Mouse (Mus musculus) layer of hippocampus, adult 18-20 months (tissue): ENCODE data around the gene Gzmg. TPM values are rescaled to one million over a fixed set of nuclear protein-coding genes. Genes with fewer than 3 reads are reported as not detected.
"Not testable (repeated sequence)": the region's sequence is repeated elsewhere in the genome, so short reads cannot be mapped to it uniquely, and the experiment has no call there.

Experiments used
- DNase-seq, 2 experiments: peaks; one replicate each; pipeline ENCODE4 v3.0.0; 2022; ENCODE audit warnings: low spot score in 2 of 2
- long read RNA-seq: library from polyadenylated mRNA; stranded (forward); transcript quantifications from one replicate; pipeline ENCODE4 v2.0.0, GENCODE M21; 2021
- total RNA-seq, 2 experiments: library from RNA; stranded (reverse); gene quantifications; 2 replicates each; pipeline ENCODE4 v1.2.3; 2021

Gene Gzmg
- total RNA-seq, result not detected
- long read RNA-seq, result 0 reads

DNA sequence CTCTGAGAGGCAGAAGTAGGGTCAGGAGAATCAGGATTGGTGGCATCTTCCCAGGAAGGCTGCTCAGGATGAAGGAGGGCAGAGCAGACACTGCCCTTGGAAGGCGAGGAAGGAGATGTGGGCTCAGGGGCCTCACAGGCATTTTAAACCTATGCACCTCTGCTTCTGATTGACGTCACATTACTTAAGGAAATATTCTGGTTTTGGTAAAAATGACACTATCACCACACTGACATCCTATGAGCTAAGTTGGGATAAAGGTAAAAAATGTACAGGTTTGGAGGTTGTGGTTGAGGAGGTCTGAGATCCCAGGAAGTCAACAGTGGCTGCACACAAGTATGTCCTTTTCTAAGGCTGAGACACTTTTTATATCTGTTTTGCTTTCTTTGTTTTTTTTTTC is at the start of gene Gzmg:
Gzmg (minus strand) TSS at position 101 of the 400 bp plus-strand sequence.
- not testable (repeated sequence) for DNase-seq

DNA sequence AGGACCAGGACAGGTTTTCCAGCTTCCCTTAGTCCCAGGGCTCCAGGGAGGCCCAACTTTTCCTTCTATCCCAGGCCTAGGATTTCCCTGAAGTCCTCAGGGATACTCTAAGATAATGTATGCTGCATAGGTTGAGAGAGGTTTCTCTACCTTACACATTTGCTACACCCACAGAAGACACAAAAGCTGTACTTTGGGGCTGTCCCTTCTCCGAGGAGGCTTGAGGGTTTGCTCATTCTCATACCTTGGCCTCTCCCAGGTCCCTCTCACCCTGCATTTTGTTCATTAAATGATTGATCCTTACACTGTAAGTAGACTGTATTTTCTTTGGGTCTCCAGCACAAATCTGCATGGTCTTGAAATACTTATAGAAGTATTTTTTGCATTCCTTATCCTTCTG is 46.2 kb upstream of the Gzmg start:
- DNase-seq, result no peak

DNA sequence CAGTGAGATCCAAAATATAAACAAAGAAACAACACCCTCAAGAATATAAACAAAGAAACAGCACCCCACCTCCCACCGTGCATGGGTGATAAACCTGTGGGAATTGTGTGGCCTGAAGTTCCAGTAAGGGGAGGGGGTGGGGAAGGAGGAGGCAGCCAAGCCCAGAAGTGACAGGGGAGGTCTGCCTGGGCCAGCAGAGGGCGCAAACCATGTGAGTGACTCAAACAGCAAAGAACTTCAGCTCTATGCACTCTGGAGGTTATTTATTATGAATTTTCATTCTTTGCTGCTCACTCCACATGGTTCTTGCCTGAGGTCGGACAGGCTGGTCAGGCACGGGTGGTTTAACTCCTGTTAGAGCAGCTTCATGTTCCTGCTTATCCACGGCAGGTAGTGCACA is 45.6 kb upstream of the Gzmg start:
- peak in 1 of 2 experiments; percentile 14 for DNase-seq

DNA sequence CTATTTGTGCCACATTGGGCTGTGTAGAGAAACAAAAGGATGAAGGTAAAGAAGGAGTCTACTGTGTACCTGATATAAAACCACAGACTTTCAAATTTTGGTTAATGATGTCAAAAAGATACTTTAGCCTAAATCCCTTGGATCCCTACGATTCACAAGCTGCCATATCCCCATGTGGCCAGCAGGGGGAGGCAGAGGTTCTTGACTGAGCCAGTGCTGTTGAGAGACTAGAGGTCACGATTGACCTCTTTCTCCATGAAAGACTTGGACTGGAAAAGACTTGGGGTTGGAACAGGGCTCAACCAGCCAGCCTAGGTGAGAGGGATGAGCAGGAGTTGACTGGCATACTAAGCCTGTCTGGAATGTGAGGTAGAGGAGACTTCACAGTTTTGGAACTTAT is 44.6 kb upstream of the Gzmg start:
- DNase-seq, result peak; percentile 18 to 82

DNA sequence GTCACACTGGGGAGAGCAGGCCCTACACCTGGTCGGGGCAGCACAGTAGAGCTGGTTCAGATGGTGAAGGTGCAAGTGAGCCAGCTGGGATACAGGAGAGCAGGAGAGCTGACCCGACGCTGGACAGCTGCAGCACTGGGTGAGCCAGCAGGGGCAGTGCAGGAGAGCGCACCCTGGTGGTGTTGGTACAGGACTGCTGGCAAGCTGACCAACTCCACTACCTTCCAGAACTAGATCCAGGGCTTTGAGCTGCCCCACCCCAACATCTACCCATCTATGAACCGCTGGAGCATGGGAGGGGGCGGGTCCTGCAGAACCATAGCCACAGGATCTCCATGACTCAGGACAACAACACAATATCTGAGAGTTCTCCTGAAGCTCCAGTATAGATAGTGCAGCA is 27.6 kb upstream of the Gzmg start:
- DNase-seq, result no peak

DNA sequence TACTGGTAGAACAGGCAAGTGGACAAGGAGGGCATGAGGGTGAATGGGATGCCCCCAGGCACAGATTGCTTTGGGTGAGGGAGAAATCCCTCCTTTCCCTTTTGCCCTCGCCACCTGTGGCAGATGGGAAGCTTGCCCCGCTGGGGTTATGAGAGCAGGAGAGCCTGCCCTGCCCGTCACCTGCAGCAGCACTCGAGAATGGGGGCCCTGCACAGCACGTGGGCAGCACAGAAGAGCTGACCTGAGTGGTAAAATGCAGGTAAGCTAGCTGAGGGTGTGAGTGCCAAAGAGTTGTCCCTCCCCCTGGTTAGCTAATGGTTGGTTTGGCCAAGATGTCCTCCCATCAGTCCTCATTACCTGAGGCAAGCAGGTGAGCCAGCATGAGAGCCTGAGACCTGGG is 27.1 kb upstream of the Gzmg start:
- DNase-seq, result no peak

GRCm38 (mm10) chr14:56177651-56178050 is 18.3 kb upstream of the Gzmg start:
- peak; percentile 13 to 39 for DNase-seq

DNA sequence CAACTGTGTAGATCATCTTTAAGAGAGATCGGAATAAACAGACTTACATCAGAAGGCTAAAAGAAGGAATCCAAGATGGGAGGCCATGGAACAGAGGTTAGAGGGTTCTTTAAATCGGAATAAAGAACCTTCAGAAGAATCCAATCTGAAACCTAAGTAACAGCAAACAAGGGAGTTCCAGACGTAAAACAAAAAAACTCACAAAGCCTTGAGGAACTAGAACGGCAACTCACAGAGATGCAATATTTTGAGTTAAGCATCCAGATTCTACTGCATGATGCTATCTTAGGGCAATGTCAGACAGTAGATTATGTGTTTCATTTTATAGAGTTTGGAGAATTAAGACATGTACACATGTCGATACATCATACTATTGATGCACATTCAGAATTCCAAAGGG is 15.1 kb upstream of the Gzmg start, which contains the start of gene Gzmn:
Gzmn (minus strand) TSS at position 101 of the 400 bp plus-strand sequence.
- DNase-seq, result no peak

GRCm38 (mm10) chr14:56173396-56173795 is 14.0 kb upstream of the Gzmg start:
- peak; percentile 35 to 84 for DNase-seq

DNA sequence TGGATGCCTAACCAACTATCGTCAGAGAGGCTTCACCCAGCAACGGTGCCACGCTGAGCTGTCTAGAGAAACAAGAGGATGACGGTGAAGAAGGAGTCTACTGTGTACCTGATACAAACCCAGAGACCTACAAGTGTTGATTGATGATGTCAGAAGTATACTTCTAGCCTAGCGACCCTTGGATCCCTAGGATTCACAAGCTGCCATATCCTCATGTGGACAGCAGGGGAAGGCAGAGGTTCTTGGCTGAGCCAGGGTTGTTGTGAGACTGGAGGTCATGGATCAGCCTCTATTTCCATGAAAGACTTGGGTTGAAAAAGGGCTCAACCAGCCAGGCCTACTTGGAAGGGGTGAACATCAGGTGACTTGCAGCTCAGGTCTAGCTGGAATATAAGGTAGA is 13.4 kb upstream of the Gzmg start:
- no peak for DNase-seq

DNA sequence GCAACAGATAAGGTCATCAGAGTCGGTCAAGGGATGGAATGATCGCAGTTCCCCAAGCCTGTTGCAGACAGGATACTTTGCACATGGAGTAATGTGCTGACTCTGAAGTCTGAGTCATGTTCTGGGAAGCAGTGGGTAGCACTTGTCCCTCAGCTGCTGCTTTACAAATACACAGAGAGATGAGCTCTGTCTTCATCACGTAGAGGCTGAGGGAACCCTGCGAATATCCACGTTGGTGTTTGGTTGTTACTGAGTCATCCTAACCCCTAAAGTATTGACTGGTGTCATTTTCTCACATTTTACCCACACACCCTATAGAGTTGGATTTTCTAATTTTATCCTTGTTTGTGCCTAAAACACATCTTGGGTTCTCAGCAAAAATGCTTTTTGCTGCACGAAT is 8.6 kb upstream of the Gzmg start:
- DNase-seq, result peak in 1 of 2 experiments; percentile 53

- DNase-seq, result no peak
Observed at GRCm38 (mm10) chr14:56162109-56162508, 2.7 kb upstream of the Gzmg start.

DNA sequence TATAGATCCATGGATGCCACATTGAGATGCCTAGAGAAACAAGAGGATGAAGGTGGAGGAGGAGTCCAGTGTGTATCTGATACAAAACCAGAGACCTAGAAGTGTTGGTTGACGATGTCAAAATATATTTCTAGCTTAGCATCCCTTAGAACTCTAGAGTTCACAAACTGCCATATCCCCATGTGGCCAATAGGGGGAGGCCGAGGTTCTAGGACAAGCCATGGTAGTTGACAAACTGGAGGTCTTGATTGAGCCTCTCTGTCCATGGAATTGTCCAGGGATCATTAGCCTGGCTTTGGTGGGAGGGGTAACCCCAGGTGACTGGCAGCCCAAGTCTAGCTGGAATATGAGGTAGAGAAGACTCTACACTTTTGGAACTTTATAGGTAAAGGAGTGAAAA is 4.0 kb downstream of the Gzmg start:
- DNase-seq, result no peak

- DNase-seq, result peak in 1 of 2 experiments; percentile 6
Observed at GRCm38 (mm10) chr14:56133675-56134074, 25.7 kb downstream of the Gzmg start.

- DNase-seq, result not testable (repeated sequence)
Observed at GRCm38 (mm10) chr14:56132508-56132907, 26.9 kb downstream of the Gzmg start, which contains the start of gene Gzmd. Gene Gzmd (minus strand): TSS chr14:56132608.

GRCm38 (mm10) chr14:56128341-56128740 is 31.0 kb downstream of the Gzmg start:
- DNase-seq, result no peak

GRCm38 (mm10) chr14:56123516-56123915 is 35.9 kb downstream of the Gzmg start:
- no peak for DNase-seq

GRCm38 (mm10) chr14:56120525-56120924 is 38.9 kb downstream of the Gzmg start, which contains the start of gene Gzme:
Gene Gzme (minus strand): TSS chr14:56120625.
- no peak for DNase-seq

DNA sequence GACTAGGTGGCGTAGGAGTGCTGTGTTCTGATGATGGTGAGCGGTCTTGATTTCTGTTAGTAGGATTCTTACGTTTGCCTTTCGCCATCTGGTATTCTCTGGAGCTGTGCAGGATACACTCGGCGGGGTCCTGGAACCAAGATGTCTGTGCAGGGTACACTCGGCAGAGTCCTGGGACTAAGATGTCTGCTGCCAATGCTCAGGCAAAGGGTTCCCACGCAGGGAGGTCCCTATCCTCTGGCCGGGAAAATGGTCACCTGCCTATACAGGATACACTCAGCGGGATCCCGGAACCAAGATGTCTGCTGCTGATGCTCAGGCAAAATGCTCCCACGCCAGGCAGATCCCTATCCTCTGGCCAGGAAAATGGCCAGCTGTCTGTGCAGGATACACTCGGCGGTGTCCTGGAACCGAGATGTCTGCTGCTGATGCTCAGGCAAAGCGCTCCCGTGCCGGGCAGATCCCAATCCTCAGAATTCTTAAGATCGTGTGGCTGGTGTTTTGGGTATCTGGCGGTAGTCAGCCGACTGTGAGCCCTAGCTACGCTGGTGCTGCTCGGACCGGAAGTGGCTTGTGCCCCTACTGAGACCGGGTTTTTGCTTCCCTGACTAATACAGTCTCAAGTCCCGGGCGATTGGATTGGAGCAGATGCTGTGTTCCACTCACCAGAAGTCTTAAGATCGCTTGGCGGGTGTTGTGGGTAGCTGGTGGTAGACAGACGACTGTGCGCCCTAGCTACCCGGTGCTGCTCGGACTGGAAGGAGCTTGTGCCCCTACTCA is 43.7 kb downstream of the Gzmg start:
- DNase-seq, result not testable (repeated sequence)
